Mouse (Mus musculus): ENCODE measurements around the gene Zfp60. TPM values are rescaled to one million over a fixed set of nuclear protein-coding genes. Genes with fewer than 3 reads are reported as not detected.

Gene Zfp60
- polyA plus RNA-seq, 1 experiment = 0.38 TPM

- peak within 1 kb of the TSS; percentile 60 for H3K4me3 ChIP-seq (ENCODE audit: low read depth, low read length)
- H3K27me3 ChIP-seq (ENCODE audit: control insufficient read depth, insufficient read depth, low read length) = no peaks in the 10 kb centered on the region
- peak within 1 kb of the TSS; percentile 24; the same call in 1 of the 2 replicates for H3K27ac ChIP-seq (ENCODE audit: insufficient read depth, low read depth, low read length)
- TF ChIP-seq POLR2A (IDR thresholded peaks at IDR 0.05; ENCODE audit: low read depth, low read length) = peak; percentile 17; the same call in 1 of the 2 replicates
- TF ChIP-seq CTCF (IDR thresholded peaks at IDR 0.05; ENCODE audit: extremely low read depth, insufficient read length, insufficient replicate concordance, low read depth, low read length) = no peak
- peaks cover 4% of the 10 kb centered on the region; the same call in 1 of the 2 replicates for H3K4me1 ChIP-seq (ENCODE audit: control insufficient read depth, insufficient read depth, insufficient read length, low read length)
- under 1% methylated on average over 19 of the region's 19 CpGs for WGBS
- no peaks in the 10 kb centered on the region for H3K36me3 ChIP-seq (ENCODE audit: control insufficient read depth, insufficient read depth, low read length)
Observed at GRCm38 (mm10) chr7:27688815-27689612, 42.2 kb upstream of the Zfp60 start, which contains the start of gene Zfp607b. Zfp607b (plus strand) TSS chr7:27689340.

GRCm38 (mm10) chr7:27691076-27691475 lies 40.1 kb upstream of the Zfp60 start:
- Histone ChIP-seq H3K4me1 (ENCODE audit: control insufficient read depth, insufficient read depth, insufficient read length, low read length) (peaks cover 4% of the 10 kb centered on the region; the same call in 1 of the 2 replicates), H3K36me3 (ENCODE audit: control insufficient read depth, insufficient read depth, low read length) (no peaks in the 10 kb centered on the region), H3K4me3 (ENCODE audit: low read depth, low read length) (no peak overlapping the region), H3K27ac (ENCODE audit: insufficient read depth, low read depth, low read length) (no peak overlapping the region), H3K27me3 (ENCODE audit: control insufficient read depth, insufficient read depth, low read length) (no peaks in the 10 kb centered on the region)
- no peak for TF ChIP-seq POLR2A (IDR thresholded peaks at IDR 0.05; ENCODE audit: low read depth, low read length)
- TF ChIP-seq CTCF (IDR thresholded peaks at IDR 0.05; ENCODE audit: extremely low read depth, insufficient read length, insufficient replicate concordance, low read depth, low read length) = peak; percentile 61; the same call in 1 of the 2 replicates
- WGBS = 42% methylated on average over 5 of the region's 5 CpGs

GRCm38 (mm10) chr7:27696711-27697110 lies 34.5 kb upstream of the Zfp60 start:
- TF ChIP-seq POLR2A (IDR thresholded peaks at IDR 0.05; ENCODE audit: low read depth, low read length) (no peak), CTCF (IDR thresholded peaks at IDR 0.05; ENCODE audit: extremely low read depth, insufficient read length, insufficient replicate concordance, low read depth, low read length) (no peak)
- no peaks in the 10 kb centered on the region for H3K4me1 ChIP-seq (ENCODE audit: control insufficient read depth, insufficient read depth, insufficient read length, low read length)
- H3K36me3 ChIP-seq (ENCODE audit: control insufficient read depth, insufficient read depth, low read length) = no peaks in the 10 kb centered on the region
- no peaks in the 10 kb centered on the region for H3K27me3 ChIP-seq (ENCODE audit: control insufficient read depth, insufficient read depth, low read length)
- no peak overlapping the region for H3K4me3 ChIP-seq (ENCODE audit: low read depth, low read length)
- no peak overlapping the region for H3K27ac ChIP-seq (ENCODE audit: insufficient read depth, low read depth, low read length)
- 69% methylated on average over 3 of the region's 3 CpGs for WGBS

- TF ChIP-seq POLR2A (IDR thresholded peaks at IDR 0.05; ENCODE audit: low read depth, low read length) (no peak), CTCF (IDR thresholded peaks at IDR 0.05; ENCODE audit: extremely low read depth, insufficient read length, insufficient replicate concordance, low read depth, low read length) (no peak)
- Histone ChIP-seq H3K27ac (ENCODE audit: insufficient read depth, low read depth, low read length) (no peak overlapping the region), H3K36me3 (ENCODE audit: control insufficient read depth, insufficient read depth, low read length) (no peaks in the 10 kb centered on the region), H3K4me3 (ENCODE audit: low read depth, low read length) (no peak overlapping the region), H3K27me3 (ENCODE audit: control insufficient read depth, insufficient read depth, low read length) (no peaks in the 10 kb centered on the region; the same call in 1 of the 2 replicates), H3K4me1 (ENCODE audit: control insufficient read depth, insufficient read depth, insufficient read length, low read length) (no peaks in the 10 kb centered on the region)
- WGBS = 88% methylated on average over 7 of the region's 7 CpGs
Observed at GRCm38 (mm10) chr7:27710402-27710801, 20.8 kb upstream of the Zfp60 start.

GRCm38 (mm10) chr7:27721951-27722350 lies 9.2 kb upstream of the Zfp60 start:
- Histone ChIP-seq H3K36me3 (ENCODE audit: control insufficient read depth, insufficient read depth, low read length) (no peaks in the 10 kb centered on the region), H3K4me1 (ENCODE audit: control insufficient read depth, insufficient read depth, insufficient read length, low read length) (no peaks in the 10 kb centered on the region), H3K27ac (ENCODE audit: insufficient read depth, low read depth, low read length) (no peak overlapping the region), H3K4me3 (ENCODE audit: low read depth, low read length) (no peak overlapping the region), H3K27me3 (ENCODE audit: control insufficient read depth, insufficient read depth, low read length) (no peaks in the 10 kb centered on the region)
- WGBS = 95% methylated on average over 8 of the region's 8 CpGs
- no peak for TF ChIP-seq CTCF (IDR thresholded peaks at IDR 0.05; ENCODE audit: extremely low read depth, insufficient read length, insufficient replicate concordance, low read depth, low read length)
- TF ChIP-seq POLR2A (IDR thresholded peaks at IDR 0.05; ENCODE audit: low read depth, low read length) = no peak

- H3K27me3 ChIP-seq (ENCODE audit: control insufficient read depth, insufficient read depth, low read length) = no peaks in the 10 kb centered on the region
- no peak overlapping the region for H3K4me3 ChIP-seq (ENCODE audit: low read depth, low read length)
- H3K27ac ChIP-seq (ENCODE audit: insufficient read depth, low read depth, low read length) = no peak overlapping the region
- WGBS = 44% methylated on average over 12 of the region's 12 CpGs
- no peaks in the 10 kb centered on the region for H3K4me1 ChIP-seq (ENCODE audit: control insufficient read depth, insufficient read depth, insufficient read length, low read length)
- no peak for TF ChIP-seq POLR2A (IDR thresholded peaks at IDR 0.05; ENCODE audit: low read depth, low read length)
- TF ChIP-seq CTCF (IDR thresholded peaks at IDR 0.05; ENCODE audit: extremely low read depth, insufficient read length, insufficient replicate concordance, low read depth, low read length) = peak; percentile 46; the same call in 1 of the 2 replicates
- H3K36me3 ChIP-seq (ENCODE audit: control insufficient read depth, insufficient read depth, low read length) = no peaks in the 10 kb centered on the region
Observed at GRCm38 (mm10) chr7:27725566-27726538, 5.3 kb upstream of the Zfp60 start.
